Mouse (Mus musculus): Measurements from ENCODE around the gene Pcsk4.

- no peak for TF ChIP-seq CTCF (IDR thresholded peaks at IDR 0.05; ENCODE audit: low read depth)
- TF ChIP-seq EP300 (IDR thresholded peaks at IDR 0.05; ENCODE audit: low read depth), result no peak
These were observed 28.6 kb downstream of the Pcsk4 start for GRCm38 (mm10) chr10:80300672-80301181.
